Mouse (Mus musculus) neutrophil, adult 65 days (primary cell): ENCODE data around the gene Olfr220. TPM values are rescaled to one million over a fixed set of nuclear protein-coding genes. Genes with fewer than 3 reads are reported as not detected.

Source experiments
- total RNA-seq: library from RNA; stranded (reverse); gene quantifications from 2 replicates; pipeline ENCODE4 v1.2.4, GENCODE M21; 2023

Olfr220 gene
- total RNA-seq: not detected in 2 replicates

DNA sequence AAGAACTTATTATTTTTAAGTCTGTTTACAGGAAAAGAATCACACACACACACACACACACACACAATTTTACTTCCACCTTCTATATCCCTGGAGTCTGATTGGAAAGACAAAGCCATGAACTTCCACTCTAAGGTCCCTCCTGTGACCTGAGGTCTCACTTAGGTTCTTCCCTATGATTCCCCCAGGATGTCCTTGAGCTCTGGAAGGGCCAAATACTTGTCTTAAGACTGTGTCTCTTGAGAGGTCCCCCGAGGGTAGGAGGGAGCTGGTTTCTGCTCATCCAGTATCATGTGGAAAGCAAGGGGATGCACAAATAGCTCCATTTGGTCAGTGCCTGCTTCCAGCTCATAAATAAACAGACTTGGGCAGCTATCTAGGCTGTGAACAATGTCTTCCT lies at the start of gene Olfr220:
Gene Olfr220, plus strand, starts transcription at position 301 of the 400 bp plus-strand sequence.

DNA sequence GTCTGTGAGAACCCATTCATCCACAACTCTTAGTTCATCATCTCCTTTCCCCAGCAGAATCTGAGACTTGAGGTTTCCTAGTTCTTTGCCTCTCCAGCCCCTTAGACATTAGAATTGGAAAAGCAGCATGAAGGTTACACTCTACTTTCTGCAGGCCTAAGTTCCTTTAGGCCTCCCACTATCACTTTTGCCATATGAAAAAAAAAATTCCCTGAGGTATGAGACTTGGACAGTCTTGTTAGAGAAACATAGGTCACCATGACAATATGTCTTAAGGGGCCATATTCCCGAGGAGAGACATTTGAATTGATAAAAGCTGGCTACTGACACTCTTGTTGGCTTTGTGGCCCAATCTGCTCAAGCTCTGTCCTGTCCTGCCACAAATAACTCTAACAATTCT lies 18.1 kb upstream of the Olfr220 start, which contains the start of gene Olfr414:
Gene Olfr414, plus strand, starts transcription at position 301 of the 400 bp plus-strand sequence.

Other genes starting within 250 kb of the Olfr220 start
- gene Olfr419, start 190.0 kb upstream of the Olfr220 start, total RNA-seq: not detected in 2 replicates
- not detected in 2 replicates for gene Mptx1, start 111.6 kb upstream of the Olfr220 start, total RNA-seq
- gene Olfr417, start 77.0 kb upstream of the Olfr220 start, total RNA-seq: not detected in 2 replicates
- gene Olfr248, start 51.0 kb upstream of the Olfr220 start, total RNA-seq: not detected in 2 replicates
- gene Olfr414, start 18.0 kb upstream of the Olfr220 start, total RNA-seq: not detected in 2 replicates
- gene Fmn2, start 59.7 kb downstream of the Olfr220 start, total RNA-seq: 0.18 TPM in 1 of 2 replicates, not detected in the other